Mouse (Mus musculus) thymus, adult 2 months (tissue): ENCODE measurements around the gene Mrtfb.

Source experiments
- CTCF ChIP-seq: fragments of 200-500 bp; IDR thresholded peaks from 2 replicates; pipeline ENCODE4 v1.5.1; 2012; ENCODE audit warnings: mild to moderate bottlenecking, control low read depth, low read length, moderate library complexity, borderline replicate concordance; ENCODE audit not compliant: control insufficient read depth, poor library complexity, insufficient read depth; ENCODE audit errors: extremely low read depth
- POLR2A ChIP-seq: fragments of 200-500 bp; IDR thresholded peaks from 2 replicates; pipeline ENCODE4 v1.6.1; 2012; ENCODE audit warnings: mild to moderate bottlenecking, low read length, control low read depth, moderate library complexity; ENCODE audit not compliant: control insufficient read depth, poor library complexity, insufficient read depth; ENCODE audit errors: extremely low read depth

DNA sequence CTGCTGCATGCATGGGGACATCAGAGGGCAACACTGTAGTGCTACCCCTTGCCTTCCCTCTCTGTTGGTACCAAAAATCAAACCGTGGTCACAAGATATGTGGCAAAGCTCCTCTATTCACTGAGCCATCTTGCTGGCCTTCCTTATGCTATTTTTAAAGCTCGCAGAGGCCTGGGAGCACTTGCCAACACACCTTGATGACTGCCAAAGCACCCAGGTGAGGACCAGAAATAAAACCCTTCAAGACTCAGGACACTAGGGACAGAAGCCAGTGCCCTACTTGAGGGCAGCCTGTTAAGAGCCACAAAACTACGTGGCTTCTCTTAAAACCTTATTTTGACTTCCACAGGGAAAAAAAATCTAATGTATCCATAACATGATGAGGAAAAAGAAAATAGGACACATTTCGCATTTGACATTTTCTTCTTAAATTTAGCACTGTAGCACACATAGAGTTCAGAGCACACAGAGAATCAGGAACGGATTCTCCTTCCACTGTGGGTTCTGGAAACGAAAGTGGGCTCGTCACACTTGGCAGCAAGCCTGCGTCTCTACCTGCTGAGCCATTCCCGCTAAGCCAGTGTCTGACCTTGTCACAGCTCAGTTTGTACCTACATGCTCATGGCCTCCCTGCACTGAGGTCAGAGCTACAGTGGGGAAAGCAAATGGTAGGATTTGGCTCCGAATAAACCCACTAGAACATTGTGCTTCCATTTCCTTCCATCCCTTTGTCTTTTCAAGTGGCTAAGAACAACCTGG lies 170.7 kb downstream of the Mrtfb start:
- no peak for TF ChIP-seq CTCF
- TF ChIP-seq POLR2A, result no peak
